Mouse (Mus musculus) ES-Bruce4 (cell line): Measurements from ENCODE around the gene Nkx2-2. TPM values are rescaled to one million over a fixed set of nuclear protein-coding genes. Genes with fewer than 3 reads are reported as not detected.

ENCODE experiments used
- H3K27ac ChIP-seq: 2 replicates; pipeline ENCODE4 v1.5.1; 2012; ENCODE audit warnings: low read length, inconsistent platforms; ENCODE audit not compliant: insufficient read depth
- H3K27me3 ChIP-seq: 2 replicates; pipeline ENCODE4 v1.6.1; 2012; ENCODE audit warnings: mild to moderate bottlenecking, low read length, inconsistent platforms; ENCODE audit not compliant: control insufficient read depth, poor library complexity, insufficient read depth, severe bottlenecking
- H3K36me3 ChIP-seq: 2 replicates; pipeline ENCODE4 v1.6.1; 2012; ENCODE audit warnings: inconsistent platforms, mild to moderate bottlenecking, low read length, moderate library complexity; ENCODE audit not compliant: control insufficient read depth, poor library complexity, insufficient read depth, severe bottlenecking
- H3K4me1 ChIP-seq: one replicate; pipeline ENCODE4 v1.8.1; 2011; ENCODE audit warnings: low read length; ENCODE audit not compliant: control insufficient read depth, insufficient read depth
- H3K4me3 ChIP-seq: 2 replicates; pipeline ENCODE4 v1.5.1; 2011; ENCODE audit warnings: low read depth, mild to moderate bottlenecking, low read length
- H3K9ac ChIP-seq: 2 replicates; pipeline ENCODE4 v1.6.1; 2012; ENCODE audit warnings: low read depth, mild to moderate bottlenecking, inconsistent platforms; ENCODE audit not compliant: poor library complexity, severe bottlenecking
- H3K9me3 ChIP-seq: replicated peaks from 2 replicates; pipeline ENCODE4 v1.6.1; 2012; ENCODE audit warnings: mild to moderate bottlenecking, low read length, inconsistent platforms; ENCODE audit not compliant: control insufficient read depth, poor library complexity, insufficient read depth, severe bottlenecking
- CTCF ChIP-seq: IDR thresholded peaks from one replicate; pipeline ENCODE4 v1.8.1; 2011; ENCODE audit warnings: low read depth, low read length
- EP300 ChIP-seq: IDR thresholded peaks from 2 replicates; pipeline ENCODE4 v1.6.1; 2011; ENCODE audit warnings: low read depth, low read length; ENCODE audit not compliant: insufficient read depth
- POLR2A ChIP-seq: IDR thresholded peaks from one replicate; pipeline ENCODE4 v1.8.1; 2011; ENCODE audit warnings: low read length; ENCODE audit not compliant: insufficient read depth
- polyA plus RNA-seq: library from polyadenylated mRNA; stranded (reverse); fragments of >200 nt; gene quantifications from 2 replicates; pipeline ENCODE4 v1.2.4, GENCODE M21; 2011; ENCODE audit warnings: low read depth; ENCODE audit not compliant: missing spikeins, insufficient read depth, insufficient read length

Gene Nkx2-2
- polyA plus RNA-seq: not detected in 2 replicates

GRCm38 (mm10) chr2:147193271-147194255 lies at the start of gene Nkx2-2:
TSS of gene Nkx2-2 (minus strand) at chr2:147194243.
- Histone ChIP-seq H3K27ac (no peak within 1 kb of the TSS), H3K4me3 (peak within 1 kb of the TSS; percentile 50), H3K9ac (no peak within 1 kb of the TSS), H3K27me3 (peaks cover 45% of the 10 kb centered on the region), H3K4me1 (no peaks in the 10 kb centered on the region), H3K9me3 (no peaks in the 10 kb centered on the region), H3K36me3 (no peaks in the 10 kb centered on the region)
- TF ChIP-seq POLR2A (no peak), CTCF (peak; percentile 28)

GRCm38 (mm10) chr2:147235707-147236290 lies 41.8 kb upstream of the Nkx2-2 start:
- no peak for TF ChIP-seq POLR2A
- no peak for TF ChIP-seq EP300
- no peak for TF ChIP-seq CTCF
- Histone ChIP-seq H3K9ac (no peak overlapping the region), H3K27me3 (no peaks in the 10 kb centered on the region), H3K4me3 (no peak overlapping the region), H3K9me3 (no peaks in the 10 kb centered on the region), H3K4me1 (no peaks in the 10 kb centered on the region), H3K36me3 (no peaks in the 10 kb centered on the region), H3K27ac (no peak overlapping the region)

- Histone ChIP-seq H3K4me1 (no peaks in the 10 kb centered on the region), H3K4me3 (no peak overlapping the region)
Observed at GRCm38 (mm10) chr2:147231175-147231574, 37.1 kb upstream of the Nkx2-2 start.

GRCm38 (mm10) chr2:147205076-147205615 lies 11.1 kb upstream of the Nkx2-2 start:
- H3K27ac ChIP-seq: no peak overlapping the region
- H3K4me1 ChIP-seq: no peaks in the 10 kb centered on the region
- no peaks in the 10 kb centered on the region for H3K9me3 ChIP-seq
- H3K4me3 ChIP-seq: no peak overlapping the region
- TF ChIP-seq CTCF: no peak
- no peak for TF ChIP-seq POLR2A
- no peak for TF ChIP-seq EP300
- no peaks in the 10 kb centered on the region for H3K36me3 ChIP-seq
- no peaks in the 10 kb centered on the region for H3K27me3 ChIP-seq
- H3K9ac ChIP-seq: no peak overlapping the region

More at GRCm38 (mm10) chr2:147231175-147231574, 37.1 kb upstream of the Nkx2-2 start:
- no peak for TF ChIP-seq CTCF
- TF ChIP-seq POLR2A: no peak
- no peak for TF ChIP-seq EP300
- Histone ChIP-seq H3K9me3 (no peaks in the 10 kb centered on the region), H3K36me3 (no peaks in the 10 kb centered on the region), H3K27ac (no peak overlapping the region), H3K27me3 (no peaks in the 10 kb centered on the region; the same call in 1 of the 2 replicates), H3K9ac (no peak overlapping the region)

- Histone ChIP-seq H3K27ac (no peak overlapping the region), H3K9me3 (no peaks in the 10 kb centered on the region)
Observed at GRCm38 (mm10) chr2:147194711-147195615, 920 bp upstream of the Nkx2-2 start.

More at GRCm38 (mm10) chr2:147194711-147195615, 920 bp upstream of the Nkx2-2 start:
- no peak overlapping the region for H3K9ac ChIP-seq
- H3K36me3 ChIP-seq: no peaks in the 10 kb centered on the region
- H3K27me3 ChIP-seq: peaks cover 36% of the 10 kb centered on the region
- peak overlapping the region; percentile 10 for H3K4me3 ChIP-seq
- H3K4me1 ChIP-seq: no peaks in the 10 kb centered on the region
- no peak for TF ChIP-seq EP300
- TF ChIP-seq CTCF: no peak
- no peak for TF ChIP-seq POLR2A
